ENCODE assay signal across 25 mouse cellular contexts in genomic region chr1:131516588-131516987, GRCm38 (mm10).
"Had no signal": no experiment of that assay in that cellular context is flagged by ENCODE, and none has a peak within 500 bp of the region (broad histone marks: within the 10 kb centered on the region; RNA-seq: fewer than 3 reads in every experiment).

No protein-coding gene starts in this region.

- DNase-seq: cerebellum, adult 9-10 months; cerebellum, adult 9-11 months; cerebellum, postnatal 10 days; cerebellum, postnatal 14 days; cerebellum, postnatal 25 days; cerebellum, postnatal 36 days; embryo, embryonic 11 days; forebrain, postnatal 0 days; gastrocnemius, adult 2 months; gastrocnemius, postnatal 10 days; gastrocnemius, postnatal 14 days; gastrocnemius, postnatal 25 days; gastrocnemius, postnatal 36 days; heart, adult 11 months; heart, adult 18-20 months; heart, adult 2 months had no signal

- H3K9me3 ChIP-seq: embryonic facial prominence, embryonic 10.5 days; embryonic facial prominence, embryonic 12.5 days; embryonic facial prominence, embryonic 13.5 days; embryonic facial prominence, embryonic 15.5 days; forebrain, embryonic 10.5 days; forebrain, embryonic 12.5 days; forebrain, embryonic 13.5 days; forebrain, embryonic 15.5 days had no signal

- H3K4me3 ChIP-seq: embryonic facial prominence, embryonic 10.5 days; embryonic facial prominence, embryonic 12.5 days; embryonic facial prominence, embryonic 13.5 days; embryonic facial prominence, embryonic 15.5 days; erythroblast, embryonic 14.5 days; forebrain, embryonic 10.5 days; forebrain, embryonic 12.5 days; forebrain, embryonic 13.5 days; forebrain, embryonic 15.5 days; gastrocnemius, adult 2 months; heart, adult 2 months had no signal

- H3K9ac ChIP-seq: embryonic facial prominence, embryonic 12.5 days; embryonic facial prominence, embryonic 13.5 days; embryonic facial prominence, embryonic 15.5 days; forebrain, embryonic 12.5 days; forebrain, embryonic 13.5 days; forebrain, embryonic 15.5 days; forebrain, postnatal 0 days had no signal

- H3K36me3 ChIP-seq: embryonic facial prominence, embryonic 12.5 days; embryonic facial prominence, embryonic 13.5 days; embryonic facial prominence, embryonic 15.5 days; forebrain, embryonic 12.5 days; forebrain, embryonic 15.5 days had no signal

- H3K27me3 ChIP-seq: embryonic facial prominence, embryonic 12.5 days; embryonic facial prominence, embryonic 13.5 days; embryonic facial prominence, embryonic 15.5 days; forebrain, embryonic 12.5 days; forebrain, embryonic 13.5 days; forebrain, embryonic 15.5 days had no signal

- H3K27ac ChIP-seq: embryonic facial prominence, embryonic 10.5 days; embryonic facial prominence, embryonic 12.5 days; embryonic facial prominence, embryonic 13.5 days; embryonic facial prominence, embryonic 15.5 days; forebrain, embryonic 10.5 days; forebrain, embryonic 12.5 days; forebrain, embryonic 13.5 days; forebrain, embryonic 15.5 days; gastrocnemius, adult 2 months; heart, adult 2 months had no signal
